Mouse (Mus musculus): ENCODE data around the gene Sh3d19. TPM values are rescaled to one million over a fixed set of nuclear protein-coding genes. Genes with fewer than 3 reads are reported as not detected.

Sh3d19 gene
- polyA plus RNA-seq, 1 experiment from 2014 or later = 8.6 TPM

- WGBS = 86% methylated on average over 6 of the region's 6 CpGs
- Histone ChIP-seq H3K4me3 (no peak overlapping the region), H3K9me3 (no peaks in the 10 kb centered on the region), H3K9ac (no peak overlapping the region), H3K36me3 (peaks cover 65% of the 10 kb centered on the region), H3K27me3 (no peaks in the 10 kb centered on the region), H3K27ac (replicated peaks) (no peak overlapping the region), H3K4me1 (replicated peaks) (peaks cover 13% of the 10 kb centered on the region), H3K4me2 (no peak overlapping the region)
- ATAC-seq (ENCODE audit: low read depth) = 0 out of 2 replicates have a peak, but pooled peaks have one; percentile 22
Observed at GRCm38 (mm10) chr3:86135886-86136563, 165.1 kb downstream of the Sh3d19 start.

GRCm38 (mm10) chr3:86136936-86137574 lies 166.1 kb downstream of the Sh3d19 start:
- ATAC-seq (ENCODE audit: low read depth) = no peak
- Histone ChIP-seq H3K27ac (replicated peaks) (no peak overlapping the region), H3K4me3 (no peak overlapping the region), H3K36me3 (peaks cover 65% of the 10 kb centered on the region), H3K4me1 (replicated peaks) (peaks cover 21% of the 10 kb centered on the region), H3K9me3 (no peaks in the 10 kb centered on the region), H3K4me2 (no peak overlapping the region), H3K27me3 (no peaks in the 10 kb centered on the region), H3K9ac (no peak overlapping the region)
- 93% methylated on average over 6 of the region's 6 CpGs for WGBS

- Histone ChIP-seq H3K4me1 (replicated peaks) (peaks cover 26% of the 10 kb centered on the region), H3K4me2 (no peak overlapping the region), H3K9ac (no peak overlapping the region), H3K4me3 (no peak overlapping the region), H3K36me3 (peaks cover 64% of the 10 kb centered on the region), H3K27me3 (no peaks in the 10 kb centered on the region), H3K27ac (replicated peaks) (no peak overlapping the region), H3K9me3 (no peaks in the 10 kb centered on the region)
- ATAC-seq (ENCODE audit: low read depth) = no peak
- 95% methylated on average over 4 of the region's 4 CpGs for WGBS
Observed at GRCm38 (mm10) chr3:86139660-86140059, 168.8 kb downstream of the Sh3d19 start.

GRCm38 (mm10) chr3:86141366-86141765 lies 170.5 kb downstream of the Sh3d19 start:
- no peak for ATAC-seq (ENCODE audit: low read depth)
- Histone ChIP-seq H3K36me3 (peaks cover 47% of the 10 kb centered on the region), H3K4me3 (peak overlapping the region; percentile 97), H3K9me3 (no peaks in the 10 kb centered on the region), H3K4me1 (replicated peaks) (peaks cover 26% of the 10 kb centered on the region), H3K9ac (peak overlapping the region; percentile 99), H3K27ac (replicated peaks) (no peak overlapping the region; the same call in 1 of the 2 replicates), H3K4me2 (peak overlapping the region; percentile 82), H3K27me3 (no peaks in the 10 kb centered on the region)
- 18% methylated on average over 7 of the region's 7 CpGs for WGBS

GRCm38 (mm10) chr3:86141886-86142262 lies 171.0 kb downstream of the Sh3d19 start:
- no peaks in the 10 kb centered on the region for H3K27me3 ChIP-seq
- H3K4me3 ChIP-seq = peak overlapping the region; percentile 97
- peak overlapping the region; percentile 82 for H3K4me2 ChIP-seq
- WGBS = under 1% methylated on average over 18 of the region's 18 CpGs
- peaks cover 42% of the 10 kb centered on the region for H3K36me3 ChIP-seq
- H3K4me1 ChIP-seq (replicated peaks) = peaks cover 26% of the 10 kb centered on the region
- H3K27ac ChIP-seq (replicated peaks) = peak overlapping the region; percentile 90
- peak overlapping the region; percentile 99 for H3K9ac ChIP-seq
- ATAC-seq (ENCODE audit: low read depth) = peak; percentile 41
- H3K9me3 ChIP-seq = no peaks in the 10 kb centered on the region

- WGBS = under 1% methylated on average over 75 of the region's 77 CpGs
- H3K27ac ChIP-seq (replicated peaks) = peak within 1 kb of the TSS; percentile 90
- peak within 1 kb of the TSS; percentile 99 for H3K9ac ChIP-seq
- no peaks in the 10 kb centered on the region for H3K27me3 ChIP-seq
- H3K4me2 ChIP-seq = peak within 1 kb of the TSS; percentile 82
- peaks cover 36% of the 10 kb centered on the region for H3K36me3 ChIP-seq
- peaks cover 26% of the 10 kb centered on the region for H3K4me1 ChIP-seq (replicated peaks)
- peak within 1 kb of the TSS; percentile 97 for H3K4me3 ChIP-seq
- H3K9me3 ChIP-seq = no peaks in the 10 kb centered on the region
- peak; percentile 97 for ATAC-seq (ENCODE audit: low read depth)
Observed at GRCm38 (mm10) chr3:86142263-86142933, 171.5 kb downstream of the Sh3d19 start, which contains the start of gene Rps3a1. Gene Rps3a1, minus strand, starts transcription at chr3:86142702.

- ATAC-seq (ENCODE audit: low read depth) = peak; percentile 38
- 45% methylated on average over 6 of the region's 6 CpGs for WGBS
Observed at GRCm38 (mm10) chr3:86142934-86143317, 172.0 kb downstream of the Sh3d19 start.

GRCm38 (mm10) chr3:86143343-86143742 lies 172.4 kb downstream of the Sh3d19 start:
- Histone ChIP-seq H3K4me1 (replicated peaks) (peaks cover 26% of the 10 kb centered on the region), H3K4me3 (no peak overlapping the region), H3K9ac (0 out of 2 replicates have a peak overlapping the region, but pooled peaks have one; percentile 14), H3K27ac (replicated peaks) (no peak overlapping the region), H3K9me3 (no peaks in the 10 kb centered on the region), H3K27me3 (no peaks in the 10 kb centered on the region), H3K36me3 (peaks cover 27% of the 10 kb centered on the region), H3K4me2 (no peak overlapping the region)
- 89% methylated on average over 6 of the region's 6 CpGs for WGBS
- no peak for ATAC-seq (ENCODE audit: low read depth)

More at GRCm38 (mm10) chr3:86142934-86143317, 172.0 kb downstream of the Sh3d19 start:
- Histone ChIP-seq H3K27me3 (no peaks in the 10 kb centered on the region), H3K9ac (peak overlapping the region; percentile 46), H3K9me3 (no peaks in the 10 kb centered on the region), H3K4me1 (replicated peaks) (peaks cover 26% of the 10 kb centered on the region), H3K4me2 (peak overlapping the region; percentile 39), H3K36me3 (peaks cover 31% of the 10 kb centered on the region), H3K4me3 (0 out of 2 replicates have a peak overlapping the region, but pooled peaks have one; percentile 7), H3K27ac (replicated peaks) (no peak overlapping the region)

- no peak for ATAC-seq (ENCODE audit: low read depth)
- H3K27me3 ChIP-seq = no peaks in the 10 kb centered on the region
- H3K4me3 ChIP-seq = no peak overlapping the region
- H3K27ac ChIP-seq (replicated peaks) = no peak overlapping the region
- H3K9ac ChIP-seq = no peak overlapping the region
- H3K4me2 ChIP-seq = no peak overlapping the region
- 69% methylated on average over 6 of the region's 6 CpGs for WGBS
- H3K36me3 ChIP-seq = no peaks in the 10 kb centered on the region
- H3K9me3 ChIP-seq = no peaks in the 10 kb centered on the region
- peaks cover 4% of the 10 kb centered on the region; the same call in 1 of the 2 replicates for H3K4me1 ChIP-seq (replicated peaks)
Observed at GRCm38 (mm10) chr3:86149063-86149462, 178.2 kb downstream of the Sh3d19 start.

GRCm38 (mm10) chr3:86149521-86149920 lies 178.6 kb downstream of the Sh3d19 start:
- no peak for ATAC-seq (ENCODE audit: low read depth)
- Histone ChIP-seq H3K36me3 (no peaks in the 10 kb centered on the region), H3K4me1 (replicated peaks) (peaks cover 4% of the 10 kb centered on the region; the same call in 1 of the 2 replicates)

GRCm38 (mm10) chr3:86168841-86169425 lies 198.0 kb downstream of the Sh3d19 start:
- Histone ChIP-seq H3K9me3 (no peaks in the 10 kb centered on the region), H3K4me1 (replicated peaks) (no peaks in the 10 kb centered on the region), H3K27ac (replicated peaks) (no peak overlapping the region), H3K9ac (no peak overlapping the region), H3K4me2 (no peak overlapping the region), H3K27me3 (no peaks in the 10 kb centered on the region), H3K36me3 (no peaks in the 10 kb centered on the region), H3K4me3 (no peak overlapping the region)
- ATAC-seq (ENCODE audit: low read depth) = no peak
- WGBS = 85% methylated on average over 8 of the region's 8 CpGs

More at GRCm38 (mm10) chr3:86149521-86149920, 178.6 kb downstream of the Sh3d19 start:
- no peaks in the 10 kb centered on the region for H3K27me3 ChIP-seq
- 74% methylated on average over 9 of the region's 9 CpGs for WGBS
- H3K27ac ChIP-seq (replicated peaks) = no peak overlapping the region
- no peak overlapping the region for H3K9ac ChIP-seq
- H3K4me3 ChIP-seq = no peak overlapping the region
- H3K4me2 ChIP-seq = no peak overlapping the region
- H3K9me3 ChIP-seq = no peaks in the 10 kb centered on the region

- H3K4me1 ChIP-seq (replicated peaks) = no peaks in the 10 kb centered on the region
- no peak overlapping the region for H3K9ac ChIP-seq
- H3K27me3 ChIP-seq = no peaks in the 10 kb centered on the region
- no peaks in the 10 kb centered on the region for H3K9me3 ChIP-seq
- ATAC-seq (ENCODE audit: low read depth) = no peak
- H3K4me2 ChIP-seq = no peak overlapping the region
- no peak overlapping the region for H3K27ac ChIP-seq (replicated peaks)
- H3K4me3 ChIP-seq = no peak overlapping the region
- H3K36me3 ChIP-seq = no peaks in the 10 kb centered on the region
- WGBS = 91% methylated on average over 7 of the region's 7 CpGs
Observed at GRCm38 (mm10) chr3:86179714-86180113, 208.8 kb downstream of the Sh3d19 start.

All from neural tube, embryonic 13.5 days (tissue).